Mouse (Mus musculus) lung, adult 2 months (tissue): ENCODE results near the gene Tmem178.

ENCODE experiments used
- CTCF ChIP-seq: fragments of 200-500 bp; IDR thresholded peaks from 2 replicates; pipeline ENCODE4 v1.5.1; 2011; ENCODE audit warnings: mild to moderate bottlenecking, low read length, control low read depth; ENCODE audit not compliant: insufficient read depth
- POLR2A ChIP-seq: fragments of 200-500 bp; IDR thresholded peaks from 2 replicates; pipeline ENCODE4 v1.6.1; 2011; ENCODE audit warnings: low read depth, mild to moderate bottlenecking, control low read depth, low read length, borderline replicate concordance; ENCODE audit errors: extremely low read depth

DNA sequence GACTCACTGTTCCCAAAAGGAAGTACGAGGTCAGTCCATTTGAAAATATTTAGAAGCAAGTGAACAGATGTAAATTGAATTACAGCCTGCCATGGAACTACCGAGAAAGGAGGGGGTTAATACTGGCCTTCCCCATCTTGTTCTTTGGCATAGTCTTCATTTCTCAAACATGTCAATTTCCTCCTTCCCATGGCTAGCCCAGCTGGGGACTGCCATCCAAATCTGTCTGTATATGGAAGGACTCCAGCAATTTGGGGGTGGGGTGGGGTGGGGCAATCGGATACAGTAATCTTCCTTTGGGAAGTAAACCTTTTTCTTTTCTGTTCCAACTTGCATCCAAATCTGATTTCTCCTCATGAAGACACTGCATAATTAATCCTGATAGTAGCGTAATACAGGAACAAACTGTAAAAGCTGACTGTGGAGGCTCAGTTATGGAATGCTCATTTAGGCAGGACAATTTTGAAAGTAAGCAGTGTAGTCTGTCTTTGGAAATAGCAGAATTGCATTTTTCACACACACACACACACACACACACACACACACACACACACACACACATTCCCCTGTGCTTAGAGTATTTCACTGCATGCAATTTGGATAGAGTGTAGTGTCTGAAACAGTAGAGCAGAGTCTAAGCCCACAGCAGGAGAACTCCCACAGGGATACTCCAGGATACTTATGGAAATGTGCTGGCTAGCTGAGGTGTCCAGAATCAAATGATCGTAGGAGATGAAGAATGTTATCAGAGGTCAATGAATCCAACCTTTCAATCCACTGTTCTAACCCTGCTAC lies 1.9 kb downstream of the Tmem178 start:
- TF ChIP-seq CTCF (no peak), POLR2A (no peak)
